14 mouse cellular contexts compared by ENCODE assay signal in genomic region chr3:54504997-54505396, GRCm38 (mm10).
"Had no signal": no experiment of that assay in that cellular context is flagged by ENCODE, and none has a peak within 500 bp of the region (broad histone marks: within the 10 kb centered on the region; RNA-seq: fewer than 3 reads in every experiment).

No protein-coding gene starts in this region.

- H3K9ac ChIP-seq: heart, embryonic 12.5 days; hindbrain, embryonic 12.5 days; hindbrain, embryonic 14.5 days; kidney, embryonic 15.5 days; limb, embryonic 12.5 days; liver, embryonic 14.5 days had no signal

- H3K9me3 ChIP-seq: heart, embryonic 10.5 days; heart, embryonic 12.5 days; hindbrain, embryonic 10.5 days; hindbrain, embryonic 12.5 days; kidney, embryonic 15.5 days; limb, embryonic 10.5 days; limb, embryonic 12.5 days had no signal

- H3K4me1 ChIP-seq: heart, embryonic 10.5 days; heart, embryonic 12.5 days; hindbrain, embryonic 12.5 days; kidney, embryonic 15.5 days; limb, embryonic 10.5 days; limb, embryonic 12.5 days had no signal

- H3K36me3 ChIP-seq: heart, embryonic 10.5 days; heart, embryonic 12.5 days; hindbrain, embryonic 10.5 days; hindbrain, embryonic 12.5 days; kidney, embryonic 15.5 days; limb, embryonic 10.5 days; limb, embryonic 12.5 days had no signal

- H3K4me2 ChIP-seq: heart, embryonic 12.5 days; hindbrain, embryonic 12.5 days; hindbrain, embryonic 14.5 days; kidney, embryonic 15.5 days; limb, embryonic 12.5 days; liver, embryonic 11.5 days had no signal

- H3K4me3 ChIP-seq: heart, embryonic 10.5 days; heart, embryonic 12.5 days; hindbrain, embryonic 10.5 days; hindbrain, embryonic 12.5 days; kidney, embryonic 15.5 days; left cerebral cortex, adult 2 months; limb, embryonic 10.5 days; limb, embryonic 12.5 days had no signal

- ATAC-seq: hindbrain, embryonic 16.5 days; intestine, embryonic 16.5 days had no signal

- H3K27me3 ChIP-seq: heart, embryonic 12.5 days; hindbrain, embryonic 12.5 days; kidney, embryonic 15.5 days; limb, embryonic 12.5 days had no signal

- H3K27ac ChIP-seq: heart, embryonic 10.5 days; hindbrain, embryonic 10.5 days; hindbrain, embryonic 12.5 days; hindbrain, embryonic 14.5 days; kidney, embryonic 15.5 days; kidney, postnatal 0 days; left cerebral cortex, adult 2 months; limb, embryonic 10.5 days; limb, embryonic 12.5 days; liver, embryonic 14.5 days had no signal
